Mouse (Mus musculus): ENCODE results near the gene Wfdc2. TPM values are rescaled to one million over a fixed set of nuclear protein-coding genes. Genes with fewer than 3 reads are reported as not detected.

The Wfdc2 gene
- polyA plus RNA-seq, 1 experiment: 0.87 TPM

GRCm38 (mm10) chr2:164549963-164550894 is 12.0 kb upstream of the Wfdc2 start:
- 14% methylated on average over 10 of the region's 10 CpGs for WGBS
- no peak for TF ChIP-seq POLR2A (IDR thresholded peaks at IDR 0.05; ENCODE audit: borderline replicate concordance, insufficient read depth, low read length)
- TF ChIP-seq CTCF (IDR thresholded peaks at IDR 0.05; ENCODE audit: borderline replicate concordance, insufficient read depth, low read depth, low read length): no peak
- no peak for DNase-seq
- H3K4me1 ChIP-seq (ENCODE audit: control insufficient read depth, insufficient read depth, low read length): no peaks in the 10 kb centered on the region
- no peaks in the 10 kb centered on the region for H3K27me3 ChIP-seq (ENCODE audit: control insufficient read depth, insufficient read depth, low read length)
- no peak overlapping the region for H3K4me3 ChIP-seq (replicated peaks; ENCODE audit: insufficient read depth, low read depth, low read length)
- H3K27ac ChIP-seq (ENCODE audit: insufficient read depth, low read length): no peak overlapping the region

- 86% methylated on average over 2 of the region's 2 CpGs for WGBS
- Histone ChIP-seq H3K27me3 (ENCODE audit: control insufficient read depth, insufficient read depth, low read length) (no peaks in the 10 kb centered on the region), H3K27ac (ENCODE audit: insufficient read depth, low read length) (no peak overlapping the region), H3K4me3 (replicated peaks; ENCODE audit: insufficient read depth, low read depth, low read length) (no peak overlapping the region), H3K4me1 (ENCODE audit: control insufficient read depth, insufficient read depth, low read length) (no peaks in the 10 kb centered on the region)
- TF ChIP-seq POLR2A (IDR thresholded peaks at IDR 0.05; ENCODE audit: borderline replicate concordance, insufficient read depth, low read length): no peak
- TF ChIP-seq CTCF (IDR thresholded peaks at IDR 0.05; ENCODE audit: borderline replicate concordance, insufficient read depth, low read depth, low read length): no peak
- no peak for DNase-seq
These were observed 11.3 kb upstream of the Wfdc2 start for GRCm38 (mm10) chr2:164550895-164551269.

- 86% methylated on average over 9 of the region's 9 CpGs for WGBS
- H3K27ac ChIP-seq (ENCODE audit: insufficient read depth, low read length): no peak overlapping the region
- H3K4me1 ChIP-seq (ENCODE audit: control insufficient read depth, insufficient read depth, low read length): no peaks in the 10 kb centered on the region
- TF ChIP-seq POLR2A (IDR thresholded peaks at IDR 0.05; ENCODE audit: borderline replicate concordance, insufficient read depth, low read length): no peak
- TF ChIP-seq CTCF (IDR thresholded peaks at IDR 0.05; ENCODE audit: borderline replicate concordance, insufficient read depth, low read depth, low read length): no peak
- H3K4me3 ChIP-seq (replicated peaks; ENCODE audit: insufficient read depth, low read depth, low read length): no peak overlapping the region
- no peaks in the 10 kb centered on the region for H3K27me3 ChIP-seq (ENCODE audit: control insufficient read depth, insufficient read depth, low read length)
- DNase-seq: no peak
These were observed 10.7 kb upstream of the Wfdc2 start for GRCm38 (mm10) chr2:164551502-164551901.

GRCm38 (mm10) chr2:164558426-164558825 is 3.8 kb upstream of the Wfdc2 start:
- DNase-seq: no peak
- no peaks in the 10 kb centered on the region; the same call in 1 of the 2 replicates for H3K4me1 ChIP-seq (ENCODE audit: control insufficient read depth, insufficient read depth, low read length)
- no peak overlapping the region for H3K27ac ChIP-seq (ENCODE audit: insufficient read depth, low read length)
- no peak for TF ChIP-seq POLR2A (IDR thresholded peaks at IDR 0.05; ENCODE audit: borderline replicate concordance, insufficient read depth, low read length)
- no peak for TF ChIP-seq CTCF (IDR thresholded peaks at IDR 0.05; ENCODE audit: borderline replicate concordance, insufficient read depth, low read depth, low read length)
- peaks cover 3% of the 10 kb centered on the region; the same call in 1 of the 2 replicates for H3K27me3 ChIP-seq (ENCODE audit: control insufficient read depth, insufficient read depth, low read length)
- 79% methylated on average over 8 of the region's 8 CpGs for WGBS
- no peak overlapping the region for H3K4me3 ChIP-seq (replicated peaks; ENCODE audit: insufficient read depth, low read depth, low read length)

- H3K27ac ChIP-seq (ENCODE audit: insufficient read depth, low read length): no peak overlapping the region
- 64% methylated on average over 16 of the region's 16 CpGs for WGBS
- TF ChIP-seq POLR2A (IDR thresholded peaks at IDR 0.05; ENCODE audit: borderline replicate concordance, insufficient read depth, low read length) (no peak), CTCF (IDR thresholded peaks at IDR 0.05; ENCODE audit: borderline replicate concordance, insufficient read depth, low read depth, low read length) (no peak)
- no peak for DNase-seq
- H3K27me3 ChIP-seq (ENCODE audit: control insufficient read depth, insufficient read depth, low read length): peaks cover 4% of the 10 kb centered on the region; the same call in 1 of the 2 replicates
- no peak overlapping the region for H3K4me3 ChIP-seq (replicated peaks; ENCODE audit: insufficient read depth, low read depth, low read length)
- no peaks in the 10 kb centered on the region; the same call in 1 of the 2 replicates for H3K4me1 ChIP-seq (ENCODE audit: control insufficient read depth, insufficient read depth, low read length)
These were observed 3.1 kb upstream of the Wfdc2 start for GRCm38 (mm10) chr2:164558991-164559645.

GRCm38 (mm10) chr2:164560106-164560505 is 2.1 kb upstream of the Wfdc2 start:
- Histone ChIP-seq H3K27me3 (ENCODE audit: control insufficient read depth, insufficient read depth, low read length) (peaks cover 4% of the 10 kb centered on the region; the same call in 1 of the 2 replicates), H3K4me1 (ENCODE audit: control insufficient read depth, insufficient read depth, low read length) (no peaks in the 10 kb centered on the region; the same call in 1 of the 2 replicates), H3K27ac (ENCODE audit: insufficient read depth, low read length) (no peak overlapping the region), H3K4me3 (replicated peaks; ENCODE audit: insufficient read depth, low read depth, low read length) (no peak overlapping the region)
- TF ChIP-seq CTCF (IDR thresholded peaks at IDR 0.05; ENCODE audit: borderline replicate concordance, insufficient read depth, low read depth, low read length) (no peak), POLR2A (IDR thresholded peaks at IDR 0.05; ENCODE audit: borderline replicate concordance, insufficient read depth, low read length) (no peak)
- DNase-seq: no peak
- 83% methylated on average over 8 of the region's 8 CpGs for WGBS

GRCm38 (mm10) chr2:164563339-164564038 is 1.3 kb downstream of the Wfdc2 start:
- peaks cover 4% of the 10 kb centered on the region; the same call in 1 of the 2 replicates for H3K27me3 ChIP-seq (ENCODE audit: control insufficient read depth, insufficient read depth, low read length)
- no peak for DNase-seq
- peak overlapping the region; percentile 15 for H3K4me3 ChIP-seq (replicated peaks; ENCODE audit: insufficient read depth, low read depth, low read length)
- under 1% methylated on average over 32 of the region's 32 CpGs for WGBS
- no peaks in the 10 kb centered on the region; the same call in 1 of the 2 replicates for H3K4me1 ChIP-seq (ENCODE audit: control insufficient read depth, insufficient read depth, low read length)
- H3K27ac ChIP-seq (ENCODE audit: insufficient read depth, low read length): no peak overlapping the region
- TF ChIP-seq POLR2A (IDR thresholded peaks at IDR 0.05; ENCODE audit: borderline replicate concordance, insufficient read depth, low read length) (no peak), CTCF (IDR thresholded peaks at IDR 0.05; ENCODE audit: borderline replicate concordance, insufficient read depth, low read depth, low read length) (peak; percentile 27; the same call in 1 of the 2 replicates)
